Mouse (Mus musculus) kidney, embryonic 15.5 days (tissue): Measurements from ENCODE around the gene Mfap2. TPM values are rescaled to one million over a fixed set of nuclear protein-coding genes. Genes with fewer than 3 reads are reported as not detected.

Experiments
- ATAC-seq: fragments of 200-750 bp; cut with Nextera tagmentation; replicated peaks from 2 replicates; pipeline ENCODE4 v1.8.0; 2017; ENCODE audit warnings: moderate TSS enrichment; ENCODE audit not compliant: low FRiP score
- H3K27ac ChIP-seq: fragments of 300-500 bp; sonication (generic); 2 replicates; pipeline ENCODE4 v1.5.1; 2015; ENCODE audit warnings: mild to moderate bottlenecking, inconsistent platforms
- H3K27me3 ChIP-seq: fragments of 300-500 bp; sonication (generic); 2 replicates; pipeline ENCODE4 v1.6.1; 2015; ENCODE audit warnings: inconsistent platforms
- H3K36me3 ChIP-seq: fragments of 300-500 bp; sonication (generic); 2 replicates; pipeline ENCODE4 v1.6.1; 2015; ENCODE audit warnings: inconsistent platforms
- H3K4me1 ChIP-seq: fragments of 300-500 bp; sonication (generic); 2 replicates; pipeline ENCODE4 v1.6.1; 2015; ENCODE audit warnings: inconsistent platforms
- H3K4me2 ChIP-seq: fragments of 300-500 bp; sonication (generic); 2 replicates; pipeline ENCODE4 v1.6.1; 2015; ENCODE audit warnings: moderate library complexity, mild to moderate bottlenecking, inconsistent platforms
- H3K4me3 ChIP-seq: fragments of 300-500 bp; sonication (generic); replicated peaks from 2 replicates; pipeline ENCODE4 v1.5.1; 2015; ENCODE audit warnings: mild to moderate bottlenecking, inconsistent platforms
- H3K9ac ChIP-seq: fragments of 300-500 bp; sonication (generic); 2 replicates; pipeline ENCODE4 v1.6.1; 2015; ENCODE audit warnings: mild to moderate bottlenecking, inconsistent platforms
- H3K9me3 ChIP-seq: fragments of 300-500 bp; sonication (generic); replicated peaks from 2 replicates; pipeline ENCODE4 v1.6.1; 2016; ENCODE audit warnings: inconsistent platforms
- WGBS: fragments of 180-500 bp; shearing (Covaris S2); methylation state at CpG from one replicate; pipeline ENCODE4 v1.1.7; 2015; ENCODE audit warnings: mixed read lengths; 5-methylcytosine and 5-hydroxymethylcytosine counted together
- polyA plus RNA-seq: library from polyadenylated mRNA; unstranded; fragments of >200 nt; fragmentation: Nextera tagmentation; extraction: Ambion mirVana; gene quantifications from 2 replicates; pipeline ENCODE4 v1.2.1, GENCODE M21; 2015

The Mfap2 gene
- 340 and 433 TPM in 2 replicates for polyA plus RNA-seq

DNA sequence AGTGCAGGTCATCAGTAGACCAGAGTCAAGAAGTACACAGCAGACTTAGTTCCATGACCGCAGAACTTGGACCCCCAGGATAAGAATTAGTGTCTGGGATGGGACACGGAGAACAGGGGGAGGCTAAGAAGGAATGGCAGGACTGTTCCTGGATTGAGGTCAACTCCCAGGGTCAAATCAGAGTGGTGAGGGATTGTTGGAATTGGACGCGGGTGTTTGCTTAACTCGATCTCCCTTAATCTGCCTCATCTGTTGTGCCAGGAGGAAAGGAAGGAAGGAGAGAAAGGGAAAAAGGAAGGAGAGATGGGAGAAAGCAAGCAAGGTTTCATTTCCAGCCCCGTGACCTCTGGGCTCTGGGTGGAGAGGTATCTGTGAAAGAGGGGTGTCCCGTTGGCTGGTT is at the start of gene Mfap2:
Mfap2 (plus strand) TSS at position 301 of the 400 bp plus-strand sequence.
- no peak for ATAC-seq
- peaks cover 52% of the 10 kb centered on the region for H3K36me3 ChIP-seq
- 11% methylated on average over 7 of the region's 7 CpGs for WGBS

DNA sequence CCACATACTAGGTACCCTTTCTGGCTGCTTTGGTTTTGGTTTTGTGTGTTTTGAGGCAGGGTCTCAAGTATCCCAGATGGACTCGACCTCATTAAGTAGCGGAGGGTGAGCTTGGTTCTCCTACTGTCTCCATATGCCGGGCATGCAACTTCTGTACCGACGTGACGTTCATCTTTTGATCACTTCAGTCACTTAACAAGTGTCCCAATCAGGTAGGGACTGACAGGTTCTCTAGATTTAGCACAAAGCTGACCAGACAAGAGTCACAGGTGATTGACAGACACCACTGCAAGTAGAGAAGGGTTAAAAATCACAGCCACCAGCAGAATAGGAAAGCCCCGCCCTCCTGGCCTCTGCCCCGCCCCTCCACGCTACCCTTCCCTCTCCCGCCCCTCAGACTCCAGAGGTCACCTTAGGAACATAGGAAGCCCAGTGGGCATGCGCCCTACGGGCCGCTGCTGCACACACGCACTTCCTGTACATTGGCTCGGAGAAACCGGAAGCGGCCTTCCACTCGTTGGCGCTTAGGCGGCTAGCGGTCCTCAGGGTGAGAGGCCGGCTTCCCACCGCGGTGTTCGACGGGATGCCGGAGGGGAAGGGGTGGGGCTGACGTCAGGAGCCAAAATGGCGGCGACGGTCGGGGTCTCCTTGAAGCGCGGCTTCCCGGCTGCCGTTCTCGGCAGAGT is 49.3 kb upstream of the Mfap2 start, which contains the start of gene Sdhb:
Sdhb (plus strand) TSS at position 423 of the 686 bp plus-strand sequence.
- Histone ChIP-seq H3K4me1 (peaks cover 43% of the 10 kb centered on the region), H3K9ac (peak within 1 kb of the TSS; percentile 89), H3K4me2 (peak within 1 kb of the TSS; percentile 90), H3K9me3 (no peaks in the 10 kb centered on the region), H3K36me3 (peaks cover 8% of the 10 kb centered on the region; the same call in 1 of the 2 replicates), H3K4me3 (peak within 1 kb of the TSS; percentile 89), H3K27ac (peak within 1 kb of the TSS; percentile 85), H3K27me3 (0 out of 2 replicates have a peak, but pooled peaks cover 3% of the 10 kb centered on the region)
- ATAC-seq, result peak; percentile 97
- WGBS, result 1% methylated on average over 37 of the region's 37 CpGs

More for the DNA sequence above, at the start of gene Mfap2:
- peak within 1 kb of the TSS; percentile 66 for H3K9ac ChIP-seq
- H3K4me2 ChIP-seq, result peak within 1 kb of the TSS; percentile 74
- H3K4me3 ChIP-seq, result peak within 1 kb of the TSS; percentile 61
- no peaks in the 10 kb centered on the region for H3K9me3 ChIP-seq
- peaks cover 28% of the 10 kb centered on the region for H3K4me1 ChIP-seq
- no peaks in the 10 kb centered on the region for H3K27me3 ChIP-seq
- H3K27ac ChIP-seq, result peak within 1 kb of the TSS; percentile 86

DNA sequence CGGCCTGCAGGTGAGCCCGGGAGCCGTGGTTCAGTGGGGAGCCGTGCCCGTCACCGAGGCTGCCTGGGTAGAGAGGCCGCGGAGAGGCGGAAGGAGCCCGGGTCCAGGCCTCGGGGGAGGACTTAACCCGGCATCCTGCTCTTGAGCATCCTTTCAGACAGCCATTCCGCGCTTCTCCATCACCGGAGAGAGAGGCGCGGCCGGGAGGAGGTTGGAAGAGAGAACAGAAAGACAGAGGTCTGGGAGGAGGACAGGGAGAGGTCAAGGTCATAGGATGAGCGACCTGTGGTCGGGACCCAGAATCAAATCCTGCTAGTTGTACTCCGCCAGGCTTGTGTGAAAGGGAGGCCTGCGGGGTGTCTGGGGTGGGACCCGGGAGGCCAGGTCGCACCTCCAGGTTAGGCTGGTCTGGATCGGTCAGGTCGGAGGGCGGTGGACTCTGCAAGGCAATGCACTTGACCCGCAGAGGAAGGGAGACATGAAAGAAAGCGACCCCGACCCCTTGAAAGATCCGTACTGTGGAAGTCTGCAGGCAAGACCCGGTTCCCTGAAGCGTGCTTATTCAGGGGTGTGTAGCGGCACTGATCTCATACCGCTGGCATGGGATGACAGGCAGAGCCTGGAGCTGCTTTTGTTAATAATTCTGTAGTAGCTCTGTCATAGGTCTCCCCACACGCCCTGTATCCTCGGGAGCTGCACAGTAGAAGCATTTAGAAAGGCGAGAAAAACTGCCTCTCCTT is 48.6 kb upstream of the Mfap2 start:
- Histone ChIP-seq H3K4me1 (peaks cover 43% of the 10 kb centered on the region), H3K9me3 (no peaks in the 10 kb centered on the region), H3K4me3 (peak overlapping the region; percentile 89), H3K4me2 (peak overlapping the region; percentile 90), H3K27me3 (0 out of 2 replicates have a peak, but pooled peaks cover 2% of the 10 kb centered on the region), H3K36me3 (peaks cover 15% of the 10 kb centered on the region), H3K27ac (peak overlapping the region; percentile 85), H3K9ac (peak overlapping the region; percentile 89)
- peak; percentile 23 for ATAC-seq
- whole genome bisulfite sequencing, result 1% methylated on average over 38 of the region's 38 CpGs

DNA sequence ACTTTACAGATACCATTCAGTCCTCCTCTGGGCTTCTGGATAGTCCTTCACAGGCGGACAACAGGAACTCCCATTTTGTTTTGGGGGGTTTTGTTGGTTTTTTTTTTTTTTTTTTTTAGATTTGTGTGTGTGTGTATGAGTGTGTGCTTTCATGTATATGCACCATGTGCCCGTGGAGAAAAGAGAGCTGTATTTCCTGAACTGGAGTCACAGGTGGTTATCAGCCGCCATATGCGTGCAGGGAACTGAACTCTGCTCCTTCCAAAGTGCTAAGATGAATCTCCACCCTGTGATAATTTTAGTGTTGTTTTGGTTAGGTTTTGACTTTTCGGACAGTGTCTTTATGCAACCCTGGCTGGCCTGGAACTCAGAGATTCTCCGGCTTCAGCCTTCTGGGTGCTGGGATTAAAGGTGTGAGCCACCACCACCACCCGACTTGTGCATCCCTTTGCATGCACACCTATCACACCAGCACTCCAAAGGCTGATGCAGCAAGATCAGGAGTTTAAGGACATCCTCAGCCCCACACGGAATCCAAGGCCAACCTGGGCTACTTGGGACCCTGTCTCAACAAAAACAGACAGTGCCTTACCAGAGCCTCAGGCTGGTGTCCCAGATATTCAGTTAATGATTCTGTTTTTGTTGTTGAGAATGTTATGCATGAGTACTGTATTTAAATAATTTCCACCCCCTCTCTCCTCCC is 47.9 kb upstream of the Mfap2 start:
- Histone ChIP-seq H3K9me3 (no peaks in the 10 kb centered on the region), H3K36me3 (peaks cover 22% of the 10 kb centered on the region), H3K9ac (peak overlapping the region; percentile 89), H3K4me2 (peak overlapping the region; percentile 90), H3K4me3 (peak overlapping the region; percentile 89), H3K27me3 (no peaks in the 10 kb centered on the region), H3K27ac (peak overlapping the region; percentile 85), H3K4me1 (peaks cover 41% of the 10 kb centered on the region)
- 66% methylated on average over 8 of the region's 8 CpGs for WGBS
- no peak for ATAC-seq

DNA sequence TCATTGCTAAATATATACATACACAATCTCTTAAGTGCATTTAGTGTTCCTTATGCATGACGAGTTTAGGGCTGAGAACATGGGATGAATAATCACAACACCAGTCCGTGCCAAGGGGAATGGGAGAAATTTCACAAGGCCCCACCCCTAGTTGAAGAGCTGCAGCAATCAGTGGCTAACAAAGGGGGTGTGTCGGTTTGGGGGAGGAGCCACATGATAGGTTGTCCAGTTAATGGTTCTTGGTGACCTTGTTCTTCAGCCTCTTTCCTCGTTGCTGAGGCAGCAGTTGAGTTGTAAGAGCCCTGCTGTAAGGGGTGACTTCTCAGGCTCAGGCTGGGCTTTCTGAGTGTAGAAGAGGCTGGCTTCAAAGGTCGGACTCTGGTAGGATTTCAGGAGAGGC is 47.3 kb upstream of the Mfap2 start:
- Histone ChIP-seq H3K4me3 (peak overlapping the region; percentile 89; the same call in 1 of the 2 replicates), H3K27ac (peak overlapping the region; percentile 85), H3K9me3 (no peaks in the 10 kb centered on the region), H3K9ac (no peak overlapping the region), H3K4me2 (peak overlapping the region; percentile 90), H3K27me3 (no peaks in the 10 kb centered on the region), H3K36me3 (peaks cover 28% of the 10 kb centered on the region), H3K4me1 (peaks cover 37% of the 10 kb centered on the region)
- no peak for ATAC-seq
- 24% methylated on average over 5 of the region's 5 CpGs for WGBS

DNA sequence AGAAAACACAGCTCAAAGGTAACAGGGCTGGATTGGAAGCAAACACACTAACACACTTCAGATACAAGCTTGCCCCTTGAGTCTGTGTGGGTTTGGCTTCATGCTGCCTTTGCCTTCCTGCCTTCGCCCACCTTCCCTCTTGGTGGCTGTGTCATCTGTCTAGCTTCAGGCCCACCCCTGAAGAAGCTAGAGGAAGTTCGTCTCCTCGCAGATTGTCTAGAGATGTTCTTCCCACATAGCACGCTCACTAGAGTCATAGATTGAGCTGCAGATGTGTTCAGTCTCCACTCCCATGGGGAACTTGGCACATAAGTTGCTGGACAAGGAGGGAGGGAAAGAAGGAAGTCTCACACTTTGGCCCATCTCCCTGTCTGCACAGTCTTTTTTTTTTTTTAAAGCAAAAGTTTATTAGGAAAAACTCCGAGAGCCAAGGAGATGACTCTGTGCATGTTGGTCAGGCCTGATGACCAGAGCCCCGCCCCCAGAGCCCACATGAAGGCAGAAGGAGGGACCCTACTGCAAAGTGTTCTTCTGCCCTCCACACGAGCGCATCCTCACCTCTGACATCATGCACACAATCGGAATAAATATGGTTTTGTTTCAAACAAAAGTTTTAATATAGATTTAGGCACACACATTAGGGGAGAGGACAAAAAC is 46.1 kb upstream of the Mfap2 start:
- WGBS, result 81% methylated on average over 9 of the region's 9 CpGs
- Histone ChIP-seq H3K4me3 (no peak overlapping the region), H3K36me3 (peaks cover 37% of the 10 kb centered on the region), H3K4me1 (peaks cover 37% of the 10 kb centered on the region), H3K9ac (no peak overlapping the region), H3K27me3 (no peaks in the 10 kb centered on the region), H3K4me2 (no peak overlapping the region), H3K27ac (peak overlapping the region; percentile 58; the same call in 1 of the 2 replicates), H3K9me3 (no peaks in the 10 kb centered on the region)
- no peak for ATAC-seq

DNA sequence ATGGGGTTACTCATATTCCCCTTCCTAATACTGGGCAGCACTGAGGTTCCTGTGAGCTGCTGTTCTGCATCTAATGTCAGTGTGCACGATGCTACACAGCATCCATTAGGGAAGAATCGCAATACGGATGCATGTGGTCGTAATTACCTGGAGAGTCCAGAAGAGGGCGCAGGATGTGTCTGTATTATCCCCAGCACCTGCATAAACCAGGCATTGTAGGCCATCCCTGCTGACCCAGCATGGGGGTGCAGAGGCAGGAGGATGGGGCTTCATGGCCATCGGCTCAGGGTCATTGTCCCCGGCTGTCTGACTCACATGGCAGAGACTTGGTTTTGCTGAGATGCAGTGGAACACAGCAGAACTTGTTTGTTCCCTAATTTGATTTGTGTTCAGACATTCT is 45.6 kb upstream of the Mfap2 start:
- peaks cover 43% of the 10 kb centered on the region for H3K36me3 ChIP-seq
- H3K4me3 ChIP-seq, result no peak overlapping the region
- H3K27me3 ChIP-seq, result no peaks in the 10 kb centered on the region
- no peak for ATAC-seq
- H3K4me1 ChIP-seq, result peaks cover 37% of the 10 kb centered on the region
- no peak overlapping the region for H3K9ac ChIP-seq
- H3K27ac ChIP-seq, result peak overlapping the region; percentile 58; the same call in 1 of the 2 replicates
- no peaks in the 10 kb centered on the region for H3K9me3 ChIP-seq
- H3K4me2 ChIP-seq, result no peak overlapping the region
- WGBS, result 15% methylated on average over 7 of the region's 7 CpGs

DNA sequence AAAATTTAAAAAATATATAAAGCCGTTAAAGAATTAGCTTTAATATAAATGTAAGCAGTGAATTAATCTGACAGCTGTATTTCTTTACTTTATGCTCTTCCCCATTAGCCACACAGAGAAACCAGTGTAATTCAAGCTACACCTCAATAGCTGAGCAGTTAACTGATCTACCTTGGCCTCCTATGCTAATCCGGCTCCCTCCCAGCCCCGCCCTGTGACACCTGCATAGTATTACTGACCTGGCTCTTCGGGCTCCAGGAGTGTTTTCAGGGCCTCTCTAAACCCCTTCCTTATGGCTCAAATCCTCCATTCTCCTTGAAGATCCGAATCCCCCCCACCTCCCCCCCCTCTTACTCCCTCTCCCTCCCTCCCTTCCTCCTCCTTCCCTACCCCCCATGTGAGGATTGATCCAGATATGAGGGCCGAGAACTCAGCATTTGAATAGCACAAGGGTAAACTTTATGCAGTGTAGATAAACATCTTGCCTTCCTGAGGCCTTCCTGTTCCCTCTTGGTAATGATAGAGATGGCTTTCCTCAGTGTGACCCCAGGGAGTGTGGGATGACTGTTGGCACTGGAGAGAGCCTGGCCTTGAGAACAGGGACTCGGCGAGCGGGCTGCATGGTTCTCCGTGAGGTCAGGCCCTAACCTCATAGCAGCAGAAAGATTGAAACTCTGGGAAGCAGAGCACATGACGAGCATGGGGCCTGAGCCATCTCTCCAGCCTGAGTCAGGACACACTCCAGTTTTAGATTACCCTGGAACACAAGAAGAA is 42.6 kb upstream of the Mfap2 start:
- H3K9ac ChIP-seq, result no peak overlapping the region
- peaks cover 72% of the 10 kb centered on the region for H3K36me3 ChIP-seq
- no peak for ATAC-seq
- no peak overlapping the region for H3K4me2 ChIP-seq
- H3K9me3 ChIP-seq, result no peaks in the 10 kb centered on the region
- H3K27ac ChIP-seq, result no peak overlapping the region
- H3K4me1 ChIP-seq, result peaks cover 20% of the 10 kb centered on the region
- no peaks in the 10 kb centered on the region for H3K27me3 ChIP-seq
- 79% methylated on average over 11 of the region's 11 CpGs for WGBS
- no peak overlapping the region for H3K4me3 ChIP-seq

DNA sequence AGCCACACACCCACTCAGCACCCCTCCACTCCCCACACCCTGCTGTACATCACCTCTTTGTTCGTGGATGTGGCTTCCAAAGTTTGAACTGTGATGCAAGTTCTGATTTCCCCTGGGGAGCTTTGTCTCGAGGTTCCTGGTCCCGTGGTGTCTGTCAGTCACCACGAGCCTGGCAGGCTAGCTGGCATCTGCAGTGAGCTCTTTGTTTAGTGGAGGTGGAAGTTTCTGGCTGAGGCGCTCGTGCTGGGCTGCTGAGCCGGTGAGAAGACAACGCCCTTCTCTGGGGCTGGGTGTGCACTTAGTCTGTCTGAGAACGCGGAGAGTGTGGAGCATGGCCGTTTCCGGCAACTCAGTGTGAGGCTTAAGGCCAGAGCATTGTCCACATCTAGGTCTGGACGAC is 38.5 kb upstream of the Mfap2 start:
- no peak overlapping the region for H3K4me3 ChIP-seq

DNA sequence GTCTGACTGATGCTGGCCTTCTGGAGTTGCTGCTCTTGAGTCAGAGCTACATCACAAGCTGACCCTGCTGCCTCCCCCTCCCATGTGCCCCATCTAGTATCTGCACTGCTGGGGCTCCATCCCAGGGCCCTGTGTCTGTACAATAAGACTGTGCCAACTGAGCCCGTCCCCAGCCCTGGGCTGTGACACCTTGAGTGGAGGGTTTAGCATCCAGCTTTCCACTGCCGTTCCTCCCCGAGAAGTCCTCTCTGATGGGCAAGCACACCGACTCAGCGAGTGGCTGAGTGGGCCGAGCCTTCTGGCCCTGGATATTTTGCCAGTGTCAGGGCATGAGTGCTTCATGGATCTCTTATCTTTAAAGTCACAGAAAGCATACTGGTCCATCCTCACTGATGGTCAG is 35.8 kb upstream of the Mfap2 start:
- Histone ChIP-seq H3K9ac (no peak overlapping the region), H3K4me3 (no peak overlapping the region), H3K4me2 (no peak overlapping the region), H3K9me3 (no peaks in the 10 kb centered on the region), H3K27me3 (no peaks in the 10 kb centered on the region), H3K36me3 (peaks cover 100% of the 10 kb centered on the region), H3K4me1 (peaks cover 8% of the 10 kb centered on the region; the same call in 1 of the 2 replicates), H3K27ac (no peak overlapping the region)
- WGBS, result 92% methylated on average over 6 of the region's 6 CpGs
- no peak for ATAC-seq

More for the DNA sequence above, 38.5 kb upstream of the Mfap2 start:
- H3K4me1 ChIP-seq, result peaks cover 8% of the 10 kb centered on the region; the same call in 1 of the 2 replicates
- H3K9ac ChIP-seq, result no peak overlapping the region
- 89% methylated on average over 13 of the region's 13 CpGs for WGBS
- H3K36me3 ChIP-seq, result peaks cover 98% of the 10 kb centered on the region
- ATAC-seq, result no peak
- H3K27me3 ChIP-seq, result no peaks in the 10 kb centered on the region
- no peak overlapping the region for H3K27ac ChIP-seq
- H3K9me3 ChIP-seq, result no peaks in the 10 kb centered on the region
- no peak overlapping the region for H3K4me2 ChIP-seq

DNA sequence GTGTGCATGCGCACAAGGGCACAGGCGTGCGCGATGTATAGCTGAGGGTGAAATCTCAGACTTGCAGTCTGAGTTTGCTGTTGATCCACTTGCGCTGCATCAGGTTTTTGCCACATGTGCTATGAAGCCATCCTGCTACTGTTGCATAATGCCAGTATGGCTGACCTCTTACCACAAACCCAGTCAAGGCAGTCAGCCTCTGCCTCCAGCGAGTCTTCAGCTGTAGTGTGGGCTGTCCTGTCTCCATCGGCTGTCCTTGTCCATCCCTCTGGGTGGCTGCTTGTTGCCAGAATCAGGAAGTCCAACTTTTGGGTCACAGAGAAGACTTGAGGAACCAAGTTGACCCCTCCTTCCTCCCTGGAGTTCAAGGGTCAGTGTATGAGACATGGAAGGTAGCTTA is 34.9 kb upstream of the Mfap2 start:
- Histone ChIP-seq H3K27ac (no peak overlapping the region), H3K4me1 (peaks cover 8% of the 10 kb centered on the region; the same call in 1 of the 2 replicates), H3K9ac (no peak overlapping the region), H3K9me3 (no peaks in the 10 kb centered on the region), H3K36me3 (peaks cover 97% of the 10 kb centered on the region), H3K4me2 (no peak overlapping the region), H3K4me3 (no peak overlapping the region), H3K27me3 (no peaks in the 10 kb centered on the region)
- WGBS, result 97% methylated on average over 7 of the region's 7 CpGs
- ATAC-seq, result no peak
